Mouse (Mus musculus) naive thymus-derived CD4-positive, alpha-beta T cell, adult 2 months (primary cell): ENCODE measurements around the gene Gm20388.

Source experiments
- DNase-seq: peaks from one replicate; pipeline ENCODE4 v3.0.0-alpha.2; 2011; ENCODE audit warnings: low read depth

The Gm20388 gene

GRCm38 (mm10) chr8:120230715-120231614 is 320.3 kb downstream of the Gm20388 start:
- DNase-seq, result no peak

DNA sequence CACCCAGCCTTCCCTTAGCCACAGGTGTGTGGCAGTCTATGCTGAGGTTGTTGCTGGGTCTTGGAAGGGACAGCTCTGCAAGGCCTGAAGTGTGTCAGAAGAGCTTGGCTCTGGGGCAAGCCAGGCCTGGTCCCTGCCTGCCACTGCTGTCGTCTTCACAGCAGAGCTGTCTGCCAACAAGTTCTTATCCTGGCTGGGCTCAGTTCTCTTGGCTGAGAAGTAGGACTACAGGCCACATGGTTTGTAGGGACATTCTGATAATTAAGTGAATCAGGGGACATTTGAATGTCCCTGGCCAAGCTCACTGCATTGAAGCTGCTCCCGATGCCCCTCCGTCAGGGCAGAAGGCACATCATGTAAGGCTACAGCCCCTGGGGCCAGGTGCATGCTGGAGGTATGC is 321.2 kb downstream of the Gm20388 start:
- no peak for DNase-seq

DNA sequence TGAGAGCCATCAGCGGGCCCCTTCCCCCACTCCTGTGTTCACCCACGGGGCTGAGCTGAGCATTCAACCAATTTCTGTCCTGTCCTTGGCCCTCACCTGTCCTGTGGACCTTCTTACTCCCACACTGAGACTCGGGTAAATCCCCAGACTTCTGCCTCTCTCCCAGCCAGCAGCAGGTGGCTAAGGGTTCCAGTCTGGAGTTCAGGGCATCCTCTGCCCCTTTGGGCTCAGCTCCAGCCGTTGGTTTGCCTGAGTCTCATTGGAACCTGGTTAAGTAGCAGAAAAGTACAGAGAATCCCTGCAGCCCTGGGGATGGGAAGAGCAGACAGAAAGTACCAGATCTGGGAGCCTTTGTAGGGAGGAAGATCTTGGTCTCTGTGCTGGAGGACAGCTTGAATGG is 321.8 kb downstream of the Gm20388 start:
- no peak for DNase-seq

DNA sequence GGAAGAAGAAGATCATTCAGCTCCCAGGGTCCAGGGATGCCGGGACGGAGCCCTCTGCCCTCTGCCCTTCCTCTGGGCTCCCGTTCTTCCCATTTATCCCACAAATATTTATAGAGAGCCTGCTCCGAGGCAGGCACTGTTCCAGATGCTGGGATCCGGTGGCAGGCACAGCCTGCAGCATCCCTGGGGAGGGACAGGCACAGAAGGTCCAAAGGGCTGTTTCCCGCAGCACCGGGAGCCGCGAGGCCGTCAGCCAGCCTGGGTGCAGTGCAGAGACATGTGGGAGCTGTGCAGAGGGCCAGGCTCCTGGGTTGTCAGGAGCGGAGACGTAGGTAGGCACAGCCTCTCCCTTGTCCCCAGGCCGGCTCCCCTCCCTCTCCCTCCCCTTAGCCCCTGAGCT is 322.3 kb downstream of the Gm20388 start:
- DNase-seq, result no peak

GRCm38 (mm10) chr8:120234457-120234856 is 323.8 kb downstream of the Gm20388 start:
- no peak for DNase-seq

- DNase-seq, result no peak
These were observed 324.2 kb downstream of the Gm20388 start for GRCm38 (mm10) chr8:120234866-120235265.

DNA sequence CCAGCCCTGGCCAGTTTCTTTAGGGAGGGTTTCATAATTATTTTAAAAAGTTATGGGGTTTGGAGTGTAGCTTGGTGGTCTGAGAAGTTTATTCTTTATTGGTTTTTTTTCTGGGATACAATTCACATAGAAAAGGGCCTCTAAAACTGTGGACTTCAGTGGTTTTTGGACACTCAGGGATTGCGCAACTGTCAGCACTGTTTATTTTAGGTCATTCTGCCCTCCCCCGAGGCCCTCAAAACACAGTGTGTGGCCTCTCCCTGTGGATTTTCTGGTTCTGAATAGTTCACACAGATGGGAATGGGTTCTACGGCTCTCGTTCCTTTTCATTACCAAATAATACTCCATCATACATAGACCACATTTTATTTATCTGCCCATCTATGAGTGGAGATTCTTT is 332.6 kb downstream of the Gm20388 start:
- DNase-seq, result no peak

DNA sequence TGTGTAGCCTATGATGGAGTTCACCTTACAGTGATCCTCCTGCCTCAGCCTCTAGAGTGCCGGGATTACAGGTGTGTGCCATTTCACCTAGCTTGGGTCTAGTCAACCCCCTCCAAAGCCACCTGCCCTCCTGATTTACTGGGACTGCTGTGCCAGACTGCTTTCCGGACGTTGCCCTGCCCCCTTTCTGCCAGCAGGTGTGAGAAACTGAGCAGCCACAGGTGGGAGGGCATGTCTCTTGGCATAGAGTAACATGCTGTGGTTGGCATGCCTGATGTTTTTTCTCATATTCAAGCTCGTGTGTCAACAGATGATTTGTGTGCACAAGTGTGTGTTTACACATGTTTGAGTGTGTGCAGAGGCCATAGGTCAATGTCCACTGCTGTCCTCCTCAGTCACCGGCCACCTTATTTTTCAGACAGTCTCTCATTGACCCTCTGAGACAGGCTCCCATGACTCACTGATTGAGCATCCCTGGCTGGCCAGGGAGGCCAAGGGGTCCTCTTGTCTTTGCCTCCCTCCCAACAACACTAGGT is 333.3 kb downstream of the Gm20388 start:
- DNase-seq, result no peak

GRCm38 (mm10) chr8:120244553-120244952 is 333.9 kb downstream of the Gm20388 start:
- no peak for DNase-seq

DNA sequence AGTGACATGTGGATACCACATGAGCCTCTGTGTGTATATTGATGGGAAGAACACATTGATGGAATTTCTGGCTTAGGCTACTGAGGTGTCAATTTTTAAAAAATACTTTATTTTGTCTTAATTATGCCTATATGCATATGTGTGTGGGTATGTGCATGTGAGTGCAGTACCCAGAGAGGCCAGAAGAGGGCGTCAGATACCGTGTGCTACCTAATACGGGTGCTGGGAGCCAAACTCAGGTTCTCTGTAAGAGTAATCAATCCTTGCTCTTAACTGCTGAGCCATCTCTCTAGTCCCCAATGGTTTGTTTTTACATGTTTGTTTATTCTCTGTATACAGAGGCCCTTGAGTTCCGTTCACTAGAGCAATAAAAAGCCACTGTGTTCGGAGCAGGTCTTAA is 337.0 kb downstream of the Gm20388 start:
- DNase-seq, result no peak

DNA sequence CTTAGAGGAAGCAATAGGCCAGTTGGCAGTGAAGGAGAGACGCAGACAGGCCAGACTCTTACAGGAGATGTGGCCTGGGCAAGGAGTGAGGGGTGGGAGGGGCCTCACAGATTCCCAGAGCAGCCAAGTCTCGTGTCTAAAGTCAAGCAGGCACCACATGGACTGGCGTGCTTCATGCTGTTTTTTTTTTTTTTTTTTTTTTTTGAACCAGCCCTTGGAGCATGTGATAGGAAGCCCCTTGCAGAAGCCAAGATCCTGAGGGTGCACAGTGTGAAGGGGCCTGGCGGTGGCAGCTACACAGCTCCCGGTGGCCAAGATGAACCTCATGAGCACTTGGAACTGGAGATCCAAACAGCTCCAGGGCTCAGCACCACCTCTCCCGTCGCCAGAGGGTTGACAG is 337.4 kb downstream of the Gm20388 start:
- DNase-seq, result no peak

DNA sequence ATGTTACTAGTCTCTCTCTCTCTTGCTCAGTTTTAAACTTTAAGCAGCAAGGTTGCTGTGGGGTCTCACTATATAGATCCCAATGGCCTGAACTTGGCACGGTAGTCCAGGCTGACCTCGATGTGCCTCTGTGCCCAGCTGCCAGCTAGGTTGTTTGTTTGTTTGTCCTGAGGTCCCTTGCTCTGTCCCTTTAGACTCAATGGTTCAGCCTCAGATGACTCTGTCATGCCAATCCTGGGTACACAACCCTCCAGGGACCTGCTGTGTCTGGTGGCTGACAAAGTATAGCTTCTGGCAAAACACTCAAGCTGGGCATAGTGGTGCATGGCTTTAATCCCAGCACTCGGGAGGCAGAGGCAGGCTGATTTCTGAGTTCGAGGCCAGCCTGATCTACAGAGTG is 337.8 kb downstream of the Gm20388 start:
- no peak for DNase-seq

DNA sequence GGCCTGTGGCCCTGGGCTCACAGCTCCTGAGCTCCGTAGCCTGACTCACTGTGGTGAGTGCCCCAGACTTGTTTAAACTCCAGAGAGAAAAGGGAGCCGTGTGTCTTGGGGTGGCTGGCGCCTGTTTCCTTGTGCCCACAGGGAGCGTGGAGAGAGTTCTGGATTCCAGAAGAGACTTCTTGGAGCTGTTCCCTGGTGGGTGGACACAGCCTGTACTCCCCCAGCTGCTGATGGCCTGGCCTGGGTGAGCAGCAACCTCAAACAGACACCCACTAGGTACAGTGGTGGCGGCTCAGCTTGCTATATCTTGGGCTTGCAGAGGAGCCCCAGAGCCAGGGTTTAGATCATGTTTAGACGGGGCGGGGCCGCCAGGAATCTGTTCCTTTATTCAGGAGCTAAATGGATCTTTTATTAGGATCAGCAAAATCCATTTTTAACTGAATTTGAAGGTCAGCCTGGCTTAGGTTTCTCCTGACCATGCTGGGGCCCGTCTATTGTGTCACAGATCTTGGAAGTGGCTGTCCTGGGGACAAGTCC is 339.2 kb downstream of the Gm20388 start:
- DNase-seq, result no peak

DNA sequence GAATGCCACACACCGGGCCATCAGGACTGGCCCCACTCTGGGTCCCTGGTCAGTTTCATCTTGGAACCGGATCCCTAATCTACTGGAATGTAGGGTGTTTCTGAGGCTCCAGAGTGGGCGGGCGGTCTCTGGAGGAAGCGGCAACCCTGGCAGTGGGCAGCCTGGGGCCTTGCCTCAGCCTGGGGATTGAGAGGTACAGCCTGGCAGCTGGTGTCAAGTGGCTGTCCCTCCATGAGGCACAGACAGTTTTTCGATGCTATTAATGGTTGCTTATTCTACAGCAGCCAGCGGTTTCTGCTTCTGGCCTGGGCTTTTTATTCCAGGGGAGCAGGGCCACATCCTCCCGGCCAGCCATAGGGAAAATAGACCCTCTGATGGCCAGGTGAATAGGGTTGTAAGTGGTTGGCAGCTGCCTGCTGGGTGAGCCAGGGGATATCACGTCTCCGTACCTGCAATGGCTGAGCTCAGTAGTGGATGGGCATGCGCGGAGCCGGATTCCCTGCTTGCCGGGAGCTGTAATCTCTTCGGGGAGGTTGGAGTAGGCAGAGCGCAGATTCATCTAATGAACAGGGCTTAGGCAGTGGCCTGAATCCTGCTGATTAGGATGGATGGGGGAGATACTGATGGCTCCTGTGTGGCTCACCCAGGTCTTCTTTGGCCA is 340.2 kb downstream of the Gm20388 start:
- no peak for DNase-seq

DNA sequence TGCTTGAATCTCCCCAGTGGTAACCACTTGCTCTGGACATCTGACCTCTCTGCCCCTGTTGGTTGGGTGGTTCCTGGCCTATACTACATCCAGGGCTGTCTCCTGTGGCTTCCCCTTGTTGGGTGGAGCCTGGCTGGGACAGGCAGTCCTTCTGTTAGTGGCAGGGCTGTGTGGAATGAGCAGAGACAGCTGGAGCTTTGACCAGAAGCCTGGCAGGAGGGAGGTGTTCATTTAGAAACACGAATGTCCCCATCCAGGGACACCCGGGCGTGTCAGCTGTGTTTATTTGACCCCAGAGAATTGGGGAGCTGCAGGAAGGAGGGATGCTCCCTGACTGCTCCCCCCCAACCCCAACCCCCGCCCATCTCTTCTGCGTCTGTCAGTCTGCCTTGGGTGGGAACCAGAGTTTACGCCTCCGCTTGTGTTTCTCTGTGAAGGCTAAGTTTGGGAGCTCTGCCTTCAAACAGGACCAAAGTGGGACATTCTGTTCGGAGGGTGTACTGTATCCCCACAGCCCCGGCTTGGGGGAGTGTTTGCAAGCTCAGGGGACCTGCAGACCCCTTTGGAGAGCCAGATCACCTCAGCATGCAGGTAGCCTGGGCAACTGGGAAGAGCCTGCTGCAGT is 340.9 kb downstream of the Gm20388 start:
- DNase-seq, result no peak

DNA sequence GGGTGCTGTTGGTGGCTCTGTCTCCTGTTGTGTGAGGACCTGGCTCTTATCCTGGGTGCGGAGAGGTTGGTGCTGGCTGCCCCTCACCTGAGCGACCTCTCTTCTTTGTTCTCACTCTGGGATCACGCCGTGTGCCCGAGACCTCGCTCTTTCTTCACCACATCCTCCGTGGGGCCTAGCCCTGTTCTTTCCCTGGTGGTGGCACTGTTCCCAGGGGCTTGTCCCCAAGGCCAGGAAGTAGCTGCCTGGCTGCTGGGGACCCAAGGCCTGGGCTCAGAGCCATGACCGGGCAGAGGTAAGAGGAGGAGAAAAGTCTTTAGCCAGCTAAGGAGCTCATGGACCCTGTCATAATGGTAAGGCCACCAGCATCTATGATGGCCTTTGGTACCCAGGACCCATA is 343.0 kb downstream of the Gm20388 start:
- no peak for DNase-seq

DNA sequence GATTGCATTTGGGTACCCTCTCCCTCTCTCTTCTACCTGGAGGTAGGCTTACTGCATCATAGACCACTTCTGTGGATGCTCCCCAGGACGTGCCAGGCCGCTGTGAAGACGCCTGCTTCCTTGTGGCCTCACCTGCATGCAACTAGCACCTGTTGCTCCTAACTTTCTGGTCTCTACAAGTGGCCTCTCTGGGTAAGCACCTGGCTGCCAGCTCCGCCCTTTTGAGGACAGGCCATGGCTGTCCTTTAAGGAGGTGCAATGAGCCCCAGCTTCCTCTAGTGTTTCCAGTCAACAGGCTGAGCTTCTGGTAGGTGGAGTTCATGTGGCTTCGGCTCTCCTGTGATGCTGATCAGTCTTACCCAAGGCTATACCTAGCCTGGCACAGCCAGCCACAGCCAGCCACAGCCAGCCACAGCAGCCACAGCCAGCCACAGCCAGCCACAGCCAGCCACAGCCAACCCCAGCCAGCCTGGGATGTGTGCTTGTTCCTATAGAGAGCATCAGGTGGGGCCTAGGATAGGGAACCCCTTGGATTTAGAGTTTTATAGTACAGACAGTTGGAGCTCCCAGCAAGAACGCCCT is 344.9 kb downstream of the Gm20388 start:
- no peak for DNase-seq

GRCm38 (mm10) chr8:120256958-120257357 is 346.3 kb downstream of the Gm20388 start:
- DNase-seq, result no peak

DNA sequence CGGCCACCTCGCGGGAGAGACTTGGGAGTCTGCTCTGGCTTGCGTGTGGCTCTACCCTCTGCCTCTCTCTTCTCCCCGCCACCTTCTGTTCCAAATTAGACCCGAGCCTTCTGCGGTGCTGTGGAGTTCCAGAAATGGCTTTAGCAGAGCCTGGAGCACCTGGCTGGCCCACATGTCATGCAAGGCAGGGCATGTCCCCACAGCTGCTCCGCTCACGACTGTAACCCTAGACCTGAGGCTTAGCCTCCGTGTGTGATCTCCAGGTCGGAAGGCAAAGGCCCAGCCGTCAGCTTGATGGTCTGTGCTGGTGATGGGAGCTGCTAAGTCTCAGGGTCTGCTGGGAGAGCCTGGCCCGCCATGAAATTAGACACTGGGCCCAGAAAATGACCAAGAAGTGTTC is 348.6 kb downstream of the Gm20388 start:
- no peak for DNase-seq

GRCm38 (mm10) chr8:120260677-120261076 is 350.0 kb downstream of the Gm20388 start:
- no peak for DNase-seq

GRCm38 (mm10) chr8:120261338-120262120 is 350.9 kb downstream of the Gm20388 start:
- no peak for DNase-seq
